Mouse (Mus musculus) limb, embryonic 14.5 days (tissue): ENCODE measurements around the gene Mylk. TPM values are rescaled to one million over a fixed set of nuclear protein-coding genes. Genes with fewer than 3 reads are reported as not detected.

Experiments
- ATAC-seq: fragments of 200-750 bp; cut with Nextera tagmentation; 2 replicates; pipeline ENCODE4 v1.8.0; 2017; ENCODE audit warnings: low read depth, moderate number of reproducible peaks, moderate TSS enrichment; ENCODE audit not compliant: low FRiP score
- DNase-seq: peaks from one replicate; pipeline ENCODE4 v3.0.0-alpha.2; 2015; ENCODE audit warnings: low spot score
- H3K27ac ChIP-seq: fragments of 300-500 bp; sonication (generic); replicated peaks from 2 replicates; pipeline ENCODE4 v1.5.1; 2014; ENCODE audit warnings: low read depth, mild to moderate bottlenecking, low read length, moderate library complexity, mixed read lengths
- H3K27me3 ChIP-seq: fragments of 300-500 bp; sonication (generic); 2 replicates; pipeline ENCODE4 v1.6.1; 2014; ENCODE audit warnings: low read length, mixed read lengths; ENCODE audit not compliant: control insufficient read depth, insufficient read depth
- H3K36me3 ChIP-seq: fragments of 300-500 bp; sonication (generic); 2 replicates; pipeline ENCODE4 v1.6.1; 2014; ENCODE audit warnings: mild to moderate bottlenecking, low read length, moderate library complexity, mixed read lengths; ENCODE audit not compliant: control insufficient read depth, insufficient read depth
- H3K4me1 ChIP-seq: fragments of 300-500 bp; sonication (generic); 2 replicates; pipeline ENCODE4 v1.6.1; 2014; ENCODE audit warnings: antibody characterized with exemption, low read length, mixed read lengths; ENCODE audit not compliant: control insufficient read depth, insufficient read depth
- H3K4me2 ChIP-seq: fragments of 300-500 bp; sonication (generic); replicated peaks from 2 replicates; pipeline ENCODE4 v1.6.1; 2014; ENCODE audit warnings: low read depth, mild to moderate bottlenecking, low read length, moderate library complexity; ENCODE audit not compliant: severe bottlenecking
- H3K4me3 ChIP-seq: fragments of 300-500 bp; sonication (generic); replicated peaks from 2 replicates; pipeline ENCODE4 v1.5.1; 2014; ENCODE audit warnings: low read length
- H3K9ac ChIP-seq: fragments of 300-500 bp; sonication (generic); 2 replicates; pipeline ENCODE4 v1.6.1; 2014; ENCODE audit warnings: mild to moderate bottlenecking, low read depth, low read length, moderate library complexity; ENCODE audit not compliant: severe bottlenecking
- H3K9me3 ChIP-seq: fragments of 300-500 bp; sonication (generic); 2 replicates; pipeline ENCODE4 v1.6.1; 2016; ENCODE audit warnings: low read length; ENCODE audit not compliant: control insufficient read depth
- POLR2A ChIP-seq: fragments of 200-500 bp; IDR thresholded peaks from 2 replicates; pipeline ENCODE4 v1.8.0; 2012; ENCODE audit warnings: inconsistent platforms, mild to moderate bottlenecking, moderate library complexity, borderline replicate concordance; ENCODE audit not compliant: insufficient read depth, insufficient read length; ENCODE audit errors: extremely low read depth
- WGBS: fragments of 180-500 bp; shearing (Covaris S2); extraction: QIAGEN DNeasy Blood & Tissue Kit; methylation state at CpG from one replicate; pipeline ENCODE4 v1.1.7; 2014; 5-methylcytosine and 5-hydroxymethylcytosine counted together
- polyA plus RNA-seq, 2 experiments: library from polyadenylated mRNA; depleted of rRNA in 1 of 2; stranded (reverse) in 1 of 2; unstranded in 1 of 2; fragments of >200 nt; fragmentation: Nextera tagmentation in 1 of 2; extraction: Ambion mirVana in 1 of 2; gene quantifications; 2 replicates each; pipeline versions ENCODE4 v1.2.1 to v1.2.3; 2012 to 2014

Gene Mylk
- polyA plus RNA-seq, 2 experiments, result 14.9 to 17.0 TPM

DNA sequence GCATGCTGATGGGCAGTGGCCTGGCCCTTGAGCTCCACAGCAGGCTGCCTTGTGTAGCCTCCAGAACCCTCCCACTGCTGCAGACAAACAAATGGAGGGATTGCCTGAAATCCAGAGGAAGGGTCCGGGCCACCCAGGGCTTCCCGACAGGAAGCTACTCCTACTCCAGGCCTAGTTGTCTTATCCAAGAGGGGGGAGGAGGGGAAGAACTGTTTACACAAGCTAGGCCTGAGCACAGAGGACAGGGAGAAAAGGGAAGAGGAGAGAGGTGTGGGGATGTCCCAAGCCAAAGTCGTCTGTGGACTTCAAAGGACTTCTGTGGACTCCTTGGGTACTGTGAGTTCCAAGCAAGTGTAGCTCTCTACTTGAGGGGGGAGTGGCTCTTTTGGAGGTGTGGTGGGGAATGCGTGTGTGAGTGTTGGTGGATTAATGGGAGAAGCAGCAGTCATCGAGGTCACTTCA is 221.6 kb downstream of the Mylk start:
- ATAC-seq, result no peak
- peaks cover 19% of the 10 kb centered on the region for H3K4me1 ChIP-seq
- WGBS, result 64% methylated on average over 5 of the region's 5 CpGs

GRCm38 (mm10) chr16:34967120-34967800 is 222.2 kb downstream of the Mylk start:
- no peak for TF ChIP-seq POLR2A
- no peaks in the 10 kb centered on the region for H3K36me3 ChIP-seq
- H3K4me1 ChIP-seq, result peaks cover 15% of the 10 kb centered on the region
- no peak overlapping the region for H3K9ac ChIP-seq
- no peak overlapping the region for H3K4me3 ChIP-seq
- no peaks in the 10 kb centered on the region for H3K27me3 ChIP-seq
- ATAC-seq, result peak; percentile 92
- WGBS, result 49% methylated on average over 10 of the region's 10 CpGs
- H3K9me3 ChIP-seq, result no peaks in the 10 kb centered on the region
- no peak overlapping the region for H3K4me2 ChIP-seq
- H3K27ac ChIP-seq, result no peak overlapping the region
- peak; percentile 88 for DNase-seq

More for the DNA sequence above, 221.6 kb downstream of the Mylk start:
- H3K9me3 ChIP-seq, result no peaks in the 10 kb centered on the region
- no peak for DNase-seq
- no peaks in the 10 kb centered on the region for H3K27me3 ChIP-seq
- no peak overlapping the region for H3K9ac ChIP-seq
- no peak overlapping the region for H3K27ac ChIP-seq
- no peak overlapping the region for H3K4me2 ChIP-seq
- TF ChIP-seq POLR2A, result no peak
- H3K36me3 ChIP-seq, result no peaks in the 10 kb centered on the region
- no peak overlapping the region for H3K4me3 ChIP-seq

- Histone ChIP-seq H3K4me1 (peaks cover 11% of the 10 kb centered on the region; the same call in 1 of the 2 replicates), H3K27ac (no peak overlapping the region), H3K9ac (no peak overlapping the region), H3K4me2 (no peak overlapping the region), H3K9me3 (no peaks in the 10 kb centered on the region), H3K27me3 (no peaks in the 10 kb centered on the region), H3K36me3 (no peaks in the 10 kb centered on the region), H3K4me3 (no peak overlapping the region)
- ATAC-seq, result no peak
- TF ChIP-seq POLR2A, result no peak
- DNase-seq, result no peak
- 84% methylated on average over 5 of the region's 5 CpGs for WGBS
Measured at GRCm38 (mm10) chr16:34968181-34968580, 223.2 kb downstream of the Mylk start.

- Histone ChIP-seq H3K27me3 (no peaks in the 10 kb centered on the region; the same call in 1 of the 2 replicates), H3K9ac (no peak overlapping the region), H3K9me3 (no peaks in the 10 kb centered on the region), H3K4me1 (0 out of 2 replicates have a peak, but pooled peaks cover 3% of the 10 kb centered on the region), H3K36me3 (peaks cover 4% of the 10 kb centered on the region; the same call in 1 of the 2 replicates), H3K27ac (no peak overlapping the region), H3K4me2 (no peak overlapping the region), H3K4me3 (no peak overlapping the region)
- ATAC-seq (no peak), DNase-seq (no peak)
- no peak for TF ChIP-seq POLR2A
- 49% methylated on average over 12 of the region's 12 CpGs for WGBS
Measured at GRCm38 (mm10) chr16:34972471-34972870, 227.5 kb downstream of the Mylk start.

DNA sequence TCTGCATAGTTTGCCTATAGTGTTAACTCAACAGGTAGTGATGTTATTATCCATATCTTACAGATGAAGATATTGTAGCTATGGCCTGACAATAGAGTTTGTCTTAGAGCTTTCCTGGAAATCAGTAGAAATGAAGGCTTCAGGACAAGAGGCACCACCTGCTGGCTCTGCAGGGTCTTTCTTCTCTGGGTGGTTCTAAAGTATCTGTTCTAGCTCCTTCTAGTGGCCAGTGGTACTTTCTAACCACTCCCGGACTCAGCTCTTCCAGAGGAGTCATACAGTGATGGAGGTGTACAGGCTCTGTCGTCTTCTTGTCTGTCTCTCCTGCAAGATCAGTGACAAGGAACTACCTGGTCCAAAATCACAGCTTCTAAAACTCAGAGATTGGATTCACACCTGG is 230.5 kb downstream of the Mylk start:
- no peak for DNase-seq

More for the DNA sequence above, 230.5 kb downstream of the Mylk start:
- no peaks in the 10 kb centered on the region for H3K9me3 ChIP-seq
- no peak overlapping the region for H3K4me2 ChIP-seq
- H3K4me1 ChIP-seq, result 0 out of 2 replicates have a peak, but pooled peaks cover 3% of the 10 kb centered on the region
- no peak for TF ChIP-seq POLR2A
- ATAC-seq, result no peak
- no peak overlapping the region for H3K4me3 ChIP-seq
- no peak overlapping the region for H3K27ac ChIP-seq
- no peak overlapping the region for H3K9ac ChIP-seq
- H3K36me3 ChIP-seq, result peaks cover 4% of the 10 kb centered on the region; the same call in 1 of the 2 replicates
- no peaks in the 10 kb centered on the region; the same call in 1 of the 2 replicates for H3K27me3 ChIP-seq
- 43% methylated on average over 2 of the region's 2 CpGs for WGBS
